Mouse (Mus musculus) embryonic facial prominence, embryonic 12.5 days (tissue): ENCODE results near the gene Fam213a. TPM values are rescaled to one million over a fixed set of nuclear protein-coding genes. Genes with fewer than 3 reads are reported as not detected.

Experiments used
- ATAC-seq: fragments of 200-750 bp; cut with Nextera tagmentation; 2 replicates; pipeline ENCODE4 v1.8.0; 2017; ENCODE audit not compliant: insufficient number of reproducible peaks, insufficient read depth, low FRiP score, low TSS enrichment
- H3K27ac ChIP-seq: fragments of 300-500 bp; sonication (generic); 2 replicates; pipeline ENCODE4 v1.5.1; 2016; ENCODE audit warnings: mild to moderate bottlenecking
- H3K27me3 ChIP-seq: fragments of 300-500 bp; sonication (generic); 2 replicates; pipeline ENCODE4 v1.6.1; 2016; ENCODE audit warnings: mild to moderate bottlenecking, moderate library complexity
- H3K36me3 ChIP-seq: fragments of 300-500 bp; sonication (generic); 2 replicates; pipeline ENCODE4 v1.6.1; 2016; ENCODE audit warnings: mild to moderate bottlenecking
- H3K4me1 ChIP-seq: fragments of 300-500 bp; sonication (generic); 2 replicates; pipeline ENCODE4 v1.6.1; 2016
- H3K4me2 ChIP-seq: fragments of 300-500 bp; sonication (generic); replicated peaks from 2 replicates; pipeline ENCODE4 v1.6.1; 2016; ENCODE audit warnings: mild to moderate bottlenecking, moderate library complexity
- H3K4me3 ChIP-seq: fragments of 300-500 bp; sonication (generic); 2 replicates; pipeline ENCODE4 v1.5.1; 2016; ENCODE audit warnings: mild to moderate bottlenecking
- H3K9ac ChIP-seq: fragments of 300-500 bp; sonication (generic); 2 replicates; pipeline ENCODE4 v1.6.1; 2016; ENCODE audit warnings: mild to moderate bottlenecking, moderate library complexity
- H3K9me3 ChIP-seq: fragments of 300-500 bp; sonication (generic); 2 replicates; pipeline ENCODE4 v1.6.1; 2016; ENCODE audit warnings: mild to moderate bottlenecking, moderate library complexity
- WGBS: fragments of 180-500 bp; shearing (Covaris S2); methylation state at CpG from one replicate; pipeline ENCODE4 v1.1.7; 2016; 5-methylcytosine and 5-hydroxymethylcytosine counted together
- polyA plus RNA-seq: library from polyadenylated mRNA; unstranded; fragments of >200 nt; fragmentation: Nextera tagmentation; extraction: Ambion mirVana; gene quantifications from 2 replicates; pipeline ENCODE4 v1.2.1, GENCODE M21; 2016

The Fam213a gene
- polyA plus RNA-seq, 1 experiment from 2014 or later: 57.1 TPM

DNA sequence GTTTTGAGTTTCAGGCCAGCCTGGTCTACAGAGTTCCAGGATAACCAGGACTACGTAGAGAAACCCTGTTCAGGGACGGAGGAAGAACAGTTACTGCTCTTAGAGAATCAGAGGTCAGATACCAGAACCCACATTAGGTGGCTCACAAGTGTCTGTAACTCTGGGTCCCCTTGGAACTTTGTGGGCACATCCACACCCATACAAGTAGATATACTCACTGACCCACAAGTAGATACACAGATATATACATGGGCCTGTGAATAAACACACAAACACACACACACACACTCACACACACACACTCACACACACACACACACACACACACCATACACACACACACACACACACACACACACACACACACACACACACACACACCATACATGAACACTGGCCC lies 11.5 kb upstream of the Fam213a start:
- no peaks in the 10 kb centered on the region for H3K27me3 ChIP-seq
- H3K4me1 ChIP-seq: no peaks in the 10 kb centered on the region
- WGBS: 79% methylated on average over 2 of the region's 2 CpGs
- no peaks in the 10 kb centered on the region for H3K36me3 ChIP-seq
- H3K4me3 ChIP-seq: no peak overlapping the region
- no peaks in the 10 kb centered on the region for H3K9me3 ChIP-seq
- H3K9ac ChIP-seq: no peak overlapping the region
- H3K27ac ChIP-seq: no peak overlapping the region
- H3K4me2 ChIP-seq: no peak overlapping the region
- no peak for ATAC-seq

DNA sequence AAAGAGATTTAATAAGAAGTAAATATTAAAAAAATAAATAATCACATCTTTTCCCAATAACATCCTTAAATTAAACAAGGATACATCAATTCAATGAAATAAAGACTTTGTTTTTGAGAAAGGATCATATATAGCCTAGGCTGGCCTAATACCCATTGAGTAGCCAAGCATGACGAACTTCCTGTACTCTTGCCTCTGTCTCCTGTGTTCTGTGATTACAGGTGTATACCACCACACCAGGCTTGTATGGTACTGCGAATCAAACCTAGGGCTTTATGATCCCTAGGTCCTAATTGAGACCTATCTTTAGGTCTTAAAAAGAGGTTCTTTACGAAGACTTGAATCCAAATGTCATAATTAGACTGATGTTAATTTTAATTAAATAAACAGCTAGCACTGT lies 7.7 kb upstream of the Fam213a start:
- H3K4me1 ChIP-seq: no peaks in the 10 kb centered on the region
- H3K4me2 ChIP-seq: no peak overlapping the region
- WGBS: 81% methylated on average over 3 of the region's 3 CpGs
- no peak overlapping the region for H3K27ac ChIP-seq
- H3K4me3 ChIP-seq: no peak overlapping the region
- no peak overlapping the region for H3K9ac ChIP-seq
- H3K36me3 ChIP-seq: no peaks in the 10 kb centered on the region
- H3K27me3 ChIP-seq: no peaks in the 10 kb centered on the region
- ATAC-seq: no peak
- H3K9me3 ChIP-seq: no peaks in the 10 kb centered on the region

DNA sequence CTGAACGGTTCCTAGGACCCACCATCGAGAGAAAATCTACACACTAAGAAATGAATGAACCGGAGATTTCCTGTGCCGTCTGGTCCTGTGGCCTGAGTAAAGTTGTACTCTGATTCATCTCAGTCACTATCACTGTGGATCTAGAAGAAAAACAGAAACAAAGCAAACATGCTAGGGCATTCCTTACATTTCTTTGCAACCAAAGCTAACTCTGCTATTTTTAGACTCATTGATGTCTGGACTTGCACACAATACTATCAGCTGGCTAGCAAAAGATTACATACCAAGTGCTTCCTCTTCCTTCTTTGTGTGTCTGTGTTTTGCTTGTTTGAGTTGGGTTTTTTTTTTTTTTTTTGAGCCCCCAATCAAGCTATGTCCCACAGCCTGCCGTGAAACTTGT lies 3.9 kb upstream of the Fam213a start:
- Histone ChIP-seq H3K4me2 (no peak overlapping the region), H3K36me3 (no peaks in the 10 kb centered on the region), H3K4me3 (no peak overlapping the region), H3K9me3 (no peaks in the 10 kb centered on the region), H3K27me3 (no peaks in the 10 kb centered on the region), H3K4me1 (no peaks in the 10 kb centered on the region), H3K9ac (no peak overlapping the region), H3K27ac (no peak overlapping the region)
- ATAC-seq: no peak
- 67% methylated on average over 5 of the region's 5 CpGs for WGBS

DNA sequence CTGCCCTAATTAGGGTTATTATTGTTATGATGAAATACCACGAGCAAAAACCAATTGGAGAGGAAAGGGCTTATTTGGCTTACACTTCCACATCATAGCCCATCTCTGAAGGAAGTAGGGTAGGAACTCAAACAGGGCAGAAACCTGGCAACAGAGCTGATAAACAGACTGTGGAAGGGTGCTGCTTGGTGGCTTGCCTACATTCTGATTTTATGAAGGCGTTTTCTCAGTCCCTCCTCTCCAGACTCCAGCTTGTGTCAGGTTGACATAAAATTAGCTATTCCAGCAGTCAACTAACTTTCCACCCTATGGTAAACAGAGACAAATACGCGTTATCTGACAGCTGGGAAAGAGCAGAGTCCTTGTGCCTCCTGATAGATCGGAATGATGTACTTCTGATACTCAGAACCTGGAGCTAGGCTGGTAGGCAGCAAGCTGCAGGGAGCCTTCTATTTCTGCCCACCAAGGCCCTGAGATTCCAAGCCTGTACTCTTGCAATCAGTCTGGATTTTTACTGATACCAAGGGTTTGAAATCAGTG lies 1.2 kb upstream of the Fam213a start:
- no peak for ATAC-seq
- H3K4me3 ChIP-seq: no peak overlapping the region
- no peaks in the 10 kb centered on the region for H3K36me3 ChIP-seq
- 78% methylated on average over 5 of the region's 5 CpGs for WGBS
- H3K9ac ChIP-seq: no peak overlapping the region
- no peak overlapping the region for H3K27ac ChIP-seq
- H3K4me1 ChIP-seq: 0 out of 2 replicates have a peak, but pooled peaks cover 4% of the 10 kb centered on the region
- H3K4me2 ChIP-seq: no peak overlapping the region
- no peaks in the 10 kb centered on the region for H3K27me3 ChIP-seq
- no peaks in the 10 kb centered on the region for H3K9me3 ChIP-seq

DNA sequence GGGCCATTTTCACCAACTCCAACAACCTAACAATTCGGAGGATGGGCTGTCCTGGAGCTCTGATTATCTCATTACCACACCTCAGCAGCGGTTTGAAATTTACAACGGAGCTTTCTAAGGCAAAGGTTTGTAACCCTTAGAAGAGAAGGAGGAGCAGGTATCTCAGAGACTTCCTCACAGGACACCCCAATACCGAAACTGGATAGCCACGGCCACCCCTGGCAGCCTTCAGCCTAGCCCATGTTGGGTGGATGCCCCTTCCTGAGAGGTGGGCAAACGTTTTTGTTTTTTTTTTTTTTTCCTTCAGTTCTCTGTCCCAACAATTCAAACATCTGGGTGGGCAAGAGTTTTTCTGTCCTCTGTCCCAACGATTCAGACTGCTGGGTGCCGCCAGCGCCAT lies 445 bp downstream of the Fam213a start:
- Histone ChIP-seq H3K9ac (peak overlapping the region; percentile 61), H3K4me3 (peak overlapping the region; percentile 50), H3K9me3 (no peaks in the 10 kb centered on the region), H3K27ac (no peak overlapping the region), H3K27me3 (no peaks in the 10 kb centered on the region), H3K4me1 (0 out of 2 replicates have a peak, but pooled peaks cover 8% of the 10 kb centered on the region), H3K36me3 (no peaks in the 10 kb centered on the region), H3K4me2 (peak overlapping the region; percentile 68)
- ATAC-seq: no peak
- WGBS: 15% methylated on average over 9 of the region's 9 CpGs

DNA sequence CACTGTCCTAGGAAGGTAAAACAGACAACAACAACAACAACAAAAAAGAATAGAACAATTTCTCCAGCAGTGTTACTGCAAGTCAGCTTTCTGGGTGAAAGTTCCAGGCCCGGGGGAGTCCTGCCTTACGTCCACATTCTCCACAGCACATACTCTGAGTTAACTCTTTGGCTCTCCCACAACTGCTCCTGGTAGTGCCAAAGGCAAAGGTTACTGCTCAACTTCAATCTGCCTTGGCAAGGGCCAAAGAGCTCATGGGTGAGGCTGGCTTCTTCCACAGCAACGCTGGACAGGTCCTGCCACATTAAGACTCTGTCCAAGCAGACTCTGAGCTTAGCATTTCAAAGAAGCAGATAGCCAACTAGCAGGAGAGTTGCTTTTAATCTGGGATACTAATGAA lies 1.7 kb downstream of the Fam213a start:
- no peaks in the 10 kb centered on the region for H3K9me3 ChIP-seq
- H3K4me2 ChIP-seq: no peak overlapping the region
- ATAC-seq: no peak
- H3K27me3 ChIP-seq: no peaks in the 10 kb centered on the region
- H3K27ac ChIP-seq: no peak overlapping the region
- peaks cover 15% of the 10 kb centered on the region; the same call in 1 of the 2 replicates for H3K4me1 ChIP-seq
- H3K36me3 ChIP-seq: no peaks in the 10 kb centered on the region
- 73% methylated on average over 3 of the region's 3 CpGs for WGBS
- no peak overlapping the region for H3K9ac ChIP-seq
- no peak overlapping the region for H3K4me3 ChIP-seq

DNA sequence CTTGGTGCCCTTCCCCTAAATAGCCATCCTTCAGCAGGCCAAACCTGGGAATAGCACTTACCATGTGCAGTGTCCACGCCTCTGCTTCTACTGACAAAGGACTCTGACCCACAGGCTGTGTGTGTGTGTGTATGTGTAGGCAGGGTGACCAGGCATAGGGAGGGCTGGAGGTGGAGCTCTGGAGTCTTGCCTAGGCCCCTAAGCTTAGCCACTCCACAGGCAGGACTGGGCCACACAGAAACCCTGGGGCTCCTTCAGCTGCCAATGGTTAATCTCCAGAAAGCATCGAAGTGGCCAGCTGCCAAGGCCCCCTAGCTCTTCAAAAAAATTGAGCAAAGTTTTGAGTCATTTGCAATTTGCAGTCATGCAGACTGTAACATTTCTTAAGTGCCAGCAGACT lies 5.5 kb downstream of the Fam213a start:
- Histone ChIP-seq H3K36me3 (no peaks in the 10 kb centered on the region), H3K9me3 (no peaks in the 10 kb centered on the region), H3K4me1 (peaks cover 27% of the 10 kb centered on the region), H3K27ac (peak overlapping the region; percentile 47), H3K27me3 (0 out of 2 replicates have a peak, but pooled peaks cover 2% of the 10 kb centered on the region), H3K9ac (no peak overlapping the region), H3K4me2 (no peak overlapping the region), H3K4me3 (no peak overlapping the region)
- peak; percentile 73 for ATAC-seq
- WGBS: 62% methylated on average over 2 of the region's 2 CpGs

DNA sequence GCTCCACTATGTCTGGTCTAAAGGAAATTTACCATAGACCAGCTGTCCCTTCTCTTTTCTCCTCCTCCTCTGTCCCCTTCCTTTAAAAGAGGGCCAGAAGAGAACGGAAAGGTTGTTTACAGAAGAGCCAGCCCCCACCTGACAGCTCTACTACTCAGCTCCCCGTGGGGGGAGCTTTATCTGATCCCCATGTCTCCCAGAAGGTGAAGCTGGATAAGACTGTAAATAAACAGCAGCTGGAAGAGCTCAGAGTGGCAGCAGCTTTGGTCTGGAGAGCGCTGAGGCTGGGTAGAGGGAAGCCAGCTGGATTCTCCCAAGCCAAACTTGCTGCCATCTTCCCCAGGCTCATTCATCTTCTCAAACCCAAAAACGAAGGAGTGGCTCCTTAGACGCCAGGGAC lies 5.9 kb downstream of the Fam213a start:
- WGBS: 33% methylated on average over 5 of the region's 5 CpGs
- no peak overlapping the region for H3K4me3 ChIP-seq

DNA sequence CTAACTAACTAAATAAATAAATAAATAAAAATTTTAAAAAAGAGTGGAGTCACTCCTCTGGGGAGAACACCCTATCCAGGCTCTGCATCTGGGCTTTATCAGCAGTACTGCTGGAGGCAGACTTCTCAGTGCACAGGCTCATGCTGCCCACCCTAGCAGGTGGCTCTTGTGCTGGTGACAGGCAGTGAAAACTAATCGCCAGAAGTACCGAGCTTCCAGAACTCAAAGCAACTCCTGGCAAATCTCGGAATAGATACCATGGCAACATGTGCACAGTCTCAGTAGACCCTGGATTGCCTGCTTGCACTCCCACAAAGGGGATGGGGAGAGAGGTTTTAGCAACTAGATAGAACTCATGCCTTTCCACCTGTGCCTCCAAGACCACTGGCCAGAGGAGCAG lies 6.7 kb downstream of the Fam213a start:
- Histone ChIP-seq H3K9me3 (no peaks in the 10 kb centered on the region), H3K27me3 (0 out of 2 replicates have a peak, but pooled peaks cover 2% of the 10 kb centered on the region), H3K36me3 (no peaks in the 10 kb centered on the region), H3K4me3 (no peak overlapping the region), H3K4me2 (no peak overlapping the region), H3K9ac (no peak overlapping the region), H3K27ac (no peak overlapping the region), H3K4me1 (peaks cover 27% of the 10 kb centered on the region)
- ATAC-seq: no peak
- 51% methylated on average over 3 of the region's 3 CpGs for WGBS

More for the DNA sequence above, 5.9 kb downstream of the Fam213a start:
- Histone ChIP-seq H3K27me3 (0 out of 2 replicates have a peak, but pooled peaks cover 2% of the 10 kb centered on the region), H3K4me1 (peaks cover 27% of the 10 kb centered on the region), H3K9ac (no peak overlapping the region), H3K9me3 (no peaks in the 10 kb centered on the region), H3K36me3 (no peaks in the 10 kb centered on the region), H3K4me2 (no peak overlapping the region), H3K27ac (peak overlapping the region; percentile 47; the same call in 1 of the 2 replicates)
- no peak for ATAC-seq

DNA sequence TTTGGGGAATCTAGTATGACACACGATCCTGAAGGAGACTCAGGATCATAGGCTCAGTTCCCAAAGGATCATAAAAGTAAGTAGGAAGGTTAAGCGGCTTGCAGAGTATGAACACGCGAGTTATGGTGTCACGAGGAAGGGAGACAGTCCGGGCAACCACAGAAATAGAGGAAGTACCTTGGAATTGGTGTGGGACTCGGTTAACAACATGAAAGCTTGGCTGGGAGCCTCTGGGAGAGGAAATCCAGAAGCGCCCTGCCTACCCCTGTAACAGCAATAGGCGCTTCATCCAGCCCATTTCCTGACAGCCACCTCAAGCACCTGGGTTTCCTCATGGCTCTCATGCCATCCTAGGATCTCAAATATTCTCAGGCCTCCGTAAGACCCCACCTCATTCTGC lies 7.3 kb downstream of the Fam213a start:
- no peak for ATAC-seq
- Histone ChIP-seq H3K9me3 (no peaks in the 10 kb centered on the region), H3K4me3 (no peak overlapping the region), H3K27me3 (0 out of 2 replicates have a peak, but pooled peaks cover 2% of the 10 kb centered on the region), H3K4me1 (peaks cover 27% of the 10 kb centered on the region), H3K27ac (no peak overlapping the region), H3K9ac (no peak overlapping the region), H3K36me3 (no peaks in the 10 kb centered on the region), H3K4me2 (no peak overlapping the region)
- WGBS: 89% methylated on average over 10 of the region's 10 CpGs

DNA sequence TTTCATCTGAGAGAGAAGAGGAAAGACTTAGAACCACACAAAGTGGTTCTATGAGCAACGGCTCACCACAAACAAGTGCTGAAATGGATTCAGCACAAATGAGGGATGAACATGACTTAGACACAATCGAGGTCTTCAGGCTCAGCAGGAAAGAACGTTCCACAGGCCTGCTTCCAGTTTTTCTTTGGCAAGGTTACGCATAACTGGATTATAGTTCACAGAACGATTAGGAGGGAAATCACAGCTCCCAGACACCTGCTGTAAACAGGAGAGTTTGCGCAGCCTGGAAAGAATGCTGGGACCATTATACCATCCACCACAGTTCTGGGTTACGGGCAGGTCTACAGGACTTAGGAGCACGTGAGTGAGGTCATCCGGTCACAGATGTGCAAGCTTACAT lies 7.9 kb downstream of the Fam213a start:
- Histone ChIP-seq H3K9ac (no peak overlapping the region), H3K4me3 (no peak overlapping the region), H3K27ac (no peak overlapping the region), H3K36me3 (no peaks in the 10 kb centered on the region), H3K27me3 (0 out of 2 replicates have a peak, but pooled peaks cover 2% of the 10 kb centered on the region), H3K4me2 (no peak overlapping the region), H3K9me3 (no peaks in the 10 kb centered on the region), H3K4me1 (peaks cover 24% of the 10 kb centered on the region)
- no peak for ATAC-seq
- 83% methylated on average over 9 of the region's 9 CpGs for WGBS

DNA sequence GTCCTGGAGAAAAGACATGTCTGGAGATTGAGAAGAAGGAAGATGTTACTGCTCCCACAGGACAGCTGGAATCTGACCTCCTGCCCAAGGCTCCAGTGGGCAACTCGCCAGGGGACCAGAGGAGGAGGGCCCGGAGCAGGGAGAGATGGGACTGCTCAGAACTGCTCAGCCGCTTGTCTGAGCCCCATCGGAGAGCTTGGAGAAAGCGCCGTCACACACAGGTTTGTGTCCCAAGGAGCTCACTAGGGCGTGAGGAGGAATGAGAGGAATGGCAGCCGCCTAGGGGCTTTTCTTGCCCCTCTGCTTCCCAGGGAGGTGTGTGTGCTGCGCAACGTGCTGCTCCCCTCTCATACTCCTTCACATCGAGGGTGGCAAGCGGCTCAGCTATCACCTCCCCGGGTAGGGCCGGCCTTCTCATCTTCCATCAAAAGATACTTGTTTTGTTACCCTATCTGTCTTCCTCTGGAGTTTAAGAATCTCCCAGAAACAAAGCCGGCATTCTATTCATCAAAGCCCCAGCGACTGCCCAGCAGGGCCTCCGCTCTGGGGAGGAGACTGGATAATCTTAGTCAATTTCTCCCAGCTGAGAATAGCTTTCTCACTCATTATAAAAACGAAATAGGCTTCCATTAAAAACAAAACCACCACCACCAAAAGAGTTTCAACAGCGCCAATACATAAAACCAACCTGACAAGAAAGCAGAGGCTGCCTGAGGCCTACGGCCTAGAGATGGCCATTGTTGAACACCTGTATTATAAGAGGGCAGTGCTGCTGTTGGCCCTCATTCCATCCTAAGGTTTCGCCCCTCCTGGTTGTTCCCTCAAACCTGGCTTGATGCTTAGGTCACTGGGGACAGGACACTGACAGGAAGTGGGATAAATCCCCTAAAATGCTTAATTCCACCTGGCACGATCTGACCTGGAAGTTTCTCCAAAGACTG lies 9.1 kb downstream of the Fam213a start:
- H3K36me3 ChIP-seq: no peaks in the 10 kb centered on the region
- peak overlapping the region; percentile 39 for H3K4me2 ChIP-seq
- H3K9ac ChIP-seq: no peak overlapping the region
- no peak overlapping the region for H3K27ac ChIP-seq
- 0 out of 2 replicates have a peak, but pooled peaks cover 2% of the 10 kb centered on the region for H3K27me3 ChIP-seq
- peaks cover 23% of the 10 kb centered on the region for H3K4me1 ChIP-seq
- 0 out of 2 replicates have a peak overlapping the region, but pooled peaks have one; percentile 15 for H3K4me3 ChIP-seq
- WGBS: 14% methylated on average over 22 of the region's 22 CpGs
- ATAC-seq: no peak; the same call in 1 of the 2 replicates
- H3K9me3 ChIP-seq: no peaks in the 10 kb centered on the region
